Mouse (Mus musculus): ENCODE results near the gene Gm21440. TPM values are rescaled to one million over a fixed set of nuclear protein-coding genes. Genes with fewer than 3 reads are reported as not detected.
"Not testable (repeated sequence)": the region's sequence is repeated elsewhere in the genome, so short reads cannot be mapped to it uniquely, and the experiment has no call there.

The Gm21440 gene
- polyA plus RNA-seq (2012; rRNA removed): not detected in 2 replicates
- not detected in 2 replicates for polyA plus RNA-seq (2014; fragmentation: Nextera tagmentation; extraction: Ambion mirVana)

DNA sequence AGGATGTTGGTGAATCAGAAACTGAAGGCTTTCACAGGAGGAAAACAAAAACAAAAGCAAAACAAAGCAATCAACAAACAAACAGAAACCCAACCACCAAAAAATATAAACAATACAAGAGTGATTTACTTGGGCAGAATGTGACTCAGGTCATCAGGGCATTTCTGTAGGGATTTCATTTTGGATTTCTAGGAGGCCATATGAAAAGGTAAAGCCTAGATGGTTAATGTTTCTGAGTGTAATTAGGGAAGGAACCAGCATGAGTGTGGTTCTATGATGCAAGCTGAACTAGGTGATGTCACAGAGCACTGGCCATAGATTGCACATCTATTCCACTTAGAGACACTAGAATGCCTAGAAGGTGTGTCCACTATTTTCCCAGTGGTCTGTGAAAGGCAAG lies at the start of gene Gm21440, which contains the start of gene Gm21454:
Gene Gm21440 (plus strand): TSS at position 301 of the 400 bp plus-strand sequence.
Gene Gm21454 (plus strand): TSS at position 352 of the 400 bp plus-strand sequence.
- ATAC-seq (ENCODE audit: insufficient read depth); H3K36me3 ChIP-seq (replicated peaks; ENCODE audit: control insufficient read depth, insufficient read depth, low read depth); H3K27ac ChIP-seq; H3K4me2 ChIP-seq (ENCODE audit: low read depth); DNase-seq (ENCODE audit: low read depth in 3 of 3, low spot score in 3 of 3); H3K9ac ChIP-seq (replicated peaks); H3K27me3 ChIP-seq (ENCODE audit: control insufficient read depth, insufficient read depth, low read length); H3K9me3 ChIP-seq (ENCODE audit: control insufficient read depth, low read length); H3K4me1 ChIP-seq (replicated peaks; ENCODE audit: control insufficient read depth in 2 of 2, insufficient read depth in 2 of 2, low read length in 1 of 2); H3K4me3 ChIP-seq (ENCODE audit: insufficient read depth in 1 of 2, low read depth in 2 of 2, low read length in 2 of 2): not testable (repeated sequence)

DNA sequence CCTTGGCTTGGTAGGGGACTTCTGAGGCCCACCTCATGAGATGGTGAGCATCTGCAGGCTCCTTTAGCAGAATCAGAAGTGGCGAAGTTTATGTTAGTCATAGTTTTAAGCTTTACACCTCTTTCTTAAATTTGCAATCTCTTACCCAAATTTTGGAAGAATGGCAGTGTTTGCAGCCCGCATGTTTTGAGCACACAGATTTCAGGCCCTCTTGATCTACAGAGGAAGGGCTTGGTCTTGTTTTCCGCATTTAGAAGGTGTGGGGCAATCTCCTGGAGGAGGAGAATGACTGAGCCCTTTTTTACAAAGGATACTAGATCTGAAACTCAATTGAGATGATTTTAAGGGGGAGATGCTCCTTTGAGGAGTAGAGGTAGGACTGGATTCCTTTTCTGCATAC lies 28.4 kb upstream of the Gm21440 start, which contains the start of gene Gm21828:
Gene Gm21828 (minus strand): TSS at position 101 of the 400 bp plus-strand sequence.
- not testable (repeated sequence) for H3K27ac ChIP-seq; H3K4me3 ChIP-seq (ENCODE audit: insufficient read depth in 1 of 2, low read depth in 2 of 2, low read length in 2 of 2); H3K9me3 ChIP-seq (ENCODE audit: control insufficient read depth, low read length); H3K9ac ChIP-seq (replicated peaks); ATAC-seq (ENCODE audit: insufficient read depth); DNase-seq (ENCODE audit: low read depth in 3 of 3, low spot score in 3 of 3); H3K27me3 ChIP-seq (ENCODE audit: control insufficient read depth, insufficient read depth, low read length); H3K4me1 ChIP-seq (replicated peaks; ENCODE audit: control insufficient read depth in 2 of 2, insufficient read depth in 2 of 2, low read length in 1 of 2); H3K4me2 ChIP-seq (ENCODE audit: low read depth); H3K36me3 ChIP-seq (replicated peaks; ENCODE audit: control insufficient read depth, insufficient read depth, low read depth)
- no CpG with 5 or more reads among the region's 3 CpGs for WGBS (ENCODE audit: insufficient replicate concordance)

Other genes starting within 250 kb of the Gm21440 start
- gene Gm20807, start 209.5 kb upstream of the Gm21440 start, polyA plus RNA-seq (2012; rRNA removed): not detected in 2 replicates
- gene Gm20807, start 209.5 kb upstream of the Gm21440 start, polyA plus RNA-seq (2014; fragmentation: Nextera tagmentation; extraction: Ambion mirVana): not detected in 2 replicates
- not detected in 2 replicates for gene Gm21891, start 118.9 kb upstream of the Gm21440 start, polyA plus RNA-seq (2012; rRNA removed)
- not detected in 2 replicates for gene Gm21891, start 118.9 kb upstream of the Gm21440 start, polyA plus RNA-seq (2014; fragmentation: Nextera tagmentation; extraction: Ambion mirVana)
- not detected in 2 replicates for gene Gm21425, start 90.4 kb upstream of the Gm21440 start, polyA plus RNA-seq (2012; rRNA removed)
- not detected in 2 replicates for gene Gm21425, start 90.4 kb upstream of the Gm21440 start, polyA plus RNA-seq (2014; fragmentation: Nextera tagmentation; extraction: Ambion mirVana)
- not detected in 2 replicates for gene Gm21828, start 28.5 kb upstream of the Gm21440 start, polyA plus RNA-seq (2012; rRNA removed)
- gene Gm21828, start 28.5 kb upstream of the Gm21440 start, polyA plus RNA-seq (2014; fragmentation: Nextera tagmentation; extraction: Ambion mirVana): not detected in 2 replicates
- not detected in 2 replicates for gene Gm21454, start 51 bp downstream of the Gm21440 start, polyA plus RNA-seq (2012; rRNA removed)
- gene Gm21454, start 51 bp downstream of the Gm21440 start, polyA plus RNA-seq (2014; fragmentation: Nextera tagmentation; extraction: Ambion mirVana): not detected in 2 replicates
- gene Gm21725, start 96.7 kb downstream of the Gm21440 start, polyA plus RNA-seq (2012; rRNA removed): not detected in 2 replicates
- not detected in 2 replicates for gene Gm21725, start 96.7 kb downstream of the Gm21440 start, polyA plus RNA-seq (2014; fragmentation: Nextera tagmentation; extraction: Ambion mirVana)
- not detected in 2 replicates for gene Gm21866, start 213.2 kb downstream of the Gm21440 start, polyA plus RNA-seq (2012; rRNA removed)
- gene Gm21866, start 213.2 kb downstream of the Gm21440 start, polyA plus RNA-seq (2014; fragmentation: Nextera tagmentation; extraction: Ambion mirVana): not detected in 2 replicates
- not detected in 2 replicates for gene Gm20773, start 241.6 kb downstream of the Gm21440 start, polyA plus RNA-seq (2012; rRNA removed)
- not detected in 2 replicates for gene Gm20773, start 241.6 kb downstream of the Gm21440 start, polyA plus RNA-seq (2014; fragmentation: Nextera tagmentation; extraction: Ambion mirVana)